Mouse (Mus musculus): ENCODE data around the gene Gm28557.
"Not testable (repeated sequence)": the region's sequence is repeated elsewhere in the genome, so short reads cannot be mapped to it uniquely, and the experiment has no call there.

Gene Gm28557

GRCm38 (mm10) chr13:67108194-67108820, at the start of gene Gm28557:
Gene Gm28557 (minus strand): TSS chr13:67108604.
- DNase-seq (ENCODE audit: low read depth, low spot score): peak; percentile 98

GRCm38 (mm10) chr13:67128038-67128721, 19.8 kb upstream of the Gm28557 start:
- DNase-seq (ENCODE audit: low read depth, low spot score): peak; percentile 93

- not testable (repeated sequence) for DNase-seq (ENCODE audit: low read depth, low spot score)
These were observed 19.1 kb upstream of the Gm28557 start for GRCm38 (mm10) chr13:67127507-67127906.

- DNase-seq (ENCODE audit: low read depth, low spot score): no peak
These were observed 16.1 kb upstream of the Gm28557 start for GRCm38 (mm10) chr13:67124460-67124859.

- DNase-seq (ENCODE audit: low read depth, low spot score): not testable (repeated sequence)
These were observed 13.0 kb upstream of the Gm28557 start, which contains the start of gene Zfp759 for GRCm38 (mm10) chr13:67121360-67121759. Gene Zfp759 (plus strand): TSS chr13:67121660.

GRCm38 (mm10) chr13:67116163-67116562, 7.8 kb upstream of the Gm28557 start, which contains the start of gene Rslcan18:
Gene Rslcan18 (minus strand): TSS chr13:67116263.
- DNase-seq (ENCODE audit: low read depth, low spot score): not testable (repeated sequence)

- no peak for DNase-seq (ENCODE audit: low read depth, low spot score)
These were observed 4.9 kb upstream of the Gm28557 start for GRCm38 (mm10) chr13:67113287-67113686.

GRCm38 (mm10) chr13:67112096-67112495, 3.7 kb upstream of the Gm28557 start:
- no peak for DNase-seq (ENCODE audit: low read depth, low spot score)

GRCm38 (mm10) chr13:67108821-67109206, 410 bp upstream of the Gm28557 start:
- no peak for DNase-seq (ENCODE audit: low read depth, low spot score)

GRCm38 (mm10) chr13:67107681-67108080, 723 bp downstream of the Gm28557 start:
- no peak for DNase-seq (ENCODE audit: low read depth, low spot score)

GRCm38 (mm10) chr13:67097876-67098275, 10.5 kb downstream of the Gm28557 start, which contains the start of gene Zfp708:
Gene Zfp708 (minus strand): TSS chr13:67097976.
- no peak for DNase-seq (ENCODE audit: low read depth, low spot score)

GRCm38 (mm10) chr13:67090154-67090553, 18.2 kb downstream of the Gm28557 start:
- no peak for DNase-seq (ENCODE audit: low read depth, low spot score)

GRCm38 (mm10) chr13:67081946-67082345, 26.5 kb downstream of the Gm28557 start:
- no peak for DNase-seq (ENCODE audit: low read depth, low spot score)

- DNase-seq (ENCODE audit: low read depth, low spot score): peak; percentile 91
These were observed 27.2 kb downstream of the Gm28557 start for GRCm38 (mm10) chr13:67081142-67081713.

- no peak for DNase-seq (ENCODE audit: low read depth, low spot score)
These were observed 31.2 kb downstream of the Gm28557 start for GRCm38 (mm10) chr13:67077244-67077643.

- no peak for DNase-seq (ENCODE audit: low read depth, low spot score)
These were observed 35.6 kb downstream of the Gm28557 start for GRCm38 (mm10) chr13:67072786-67073185.

- no peak for DNase-seq (ENCODE audit: low read depth, low spot score)
These were observed 43.0 kb downstream of the Gm28557 start for GRCm38 (mm10) chr13:67065386-67065785.

GRCm38 (mm10) chr13:67062427-67062826, 46.0 kb downstream of the Gm28557 start:
- DNase-seq (ENCODE audit: low read depth, low spot score): no peak

GRCm38 (mm10) chr13:67060786-67061358, 47.5 kb downstream of the Gm28557 start, which contains the start of gene Zfp712:
Gene Zfp712 (minus strand): TSS chr13:67061170.
- DNase-seq (ENCODE audit: low read depth, low spot score): peak; percentile 95

GRCm38 (mm10) chr13:67060161-67060785, 48.1 kb downstream of the Gm28557 start:
- DNase-seq (ENCODE audit: low read depth, low spot score): no peak
